Mouse (Mus musculus): Measurements from ENCODE around the gene Tnfrsf17. TPM values are rescaled to one million over a fixed set of nuclear protein-coding genes. Genes with fewer than 3 reads are reported as not detected.
A peak's percentile ranks its signal among the peaks of the same experiment; 100 is the strongest.
"Not testable (repeated sequence)": the region's sequence is repeated elsewhere in the genome, so short reads cannot be mapped to it uniquely, and the experiment has no call there.

Tnfrsf17 gene
- polyA plus RNA-seq, 1 experiment from 2014 or later, result not detected

DNA sequence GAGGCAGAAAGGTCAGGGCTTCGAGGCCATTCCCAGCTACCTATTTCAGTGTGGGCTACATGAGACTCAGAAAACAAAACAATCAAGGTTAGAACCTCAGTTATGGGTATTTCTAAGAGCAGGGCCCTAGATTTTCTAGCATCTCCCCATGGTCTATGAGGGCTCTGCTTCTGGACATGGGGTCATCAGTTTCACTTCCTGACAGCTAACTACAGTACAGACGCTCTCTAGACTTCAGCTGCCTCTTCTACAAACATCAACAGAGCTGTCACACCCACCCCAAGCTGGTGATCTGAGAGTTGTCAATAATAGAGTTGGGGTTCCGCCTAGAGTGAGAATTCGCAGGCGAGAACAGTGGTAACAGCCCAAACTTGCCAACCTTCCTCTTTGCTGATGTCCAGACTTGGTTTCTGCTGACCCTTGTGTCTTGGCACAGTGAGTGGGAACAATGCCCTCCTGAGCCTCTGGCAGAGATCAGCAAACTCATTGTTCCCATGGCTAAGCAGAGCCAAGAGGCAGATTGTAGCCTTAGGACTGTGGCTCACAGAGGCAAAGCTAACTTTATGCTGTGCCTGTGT lies 30.9 kb upstream of the Tnfrsf17 start:
- Histone ChIP-seq H3K4me3 (replicated peaks; ENCODE audit: low read depth, low read length) (no peak overlapping the region), H3K27me3 (ENCODE audit: insufficient read depth, low read length) (no peaks in the 10 kb centered on the region), H3K9ac (ENCODE audit: low read depth, low read length) (no peak overlapping the region), H3K9me3 (replicated peaks; ENCODE audit: low read length) (no peaks in the 10 kb centered on the region), H3K4me2 (ENCODE audit: low read length) (no peak overlapping the region), H3K36me3 (ENCODE audit: insufficient read depth, low read length) (no peaks in the 10 kb centered on the region), H3K27ac (no peak overlapping the region), H3K4me1 (replicated peaks; ENCODE audit: insufficient read depth, low read length) (no peaks in the 10 kb centered on the region)
- no peak for ATAC-seq (replicated peaks; ENCODE audit: low FRiP score, low read depth)
- DNase-seq (ENCODE audit: low spot score), result no peak
- no peak for TF ChIP-seq CTCF (IDR thresholded peaks at IDR 0.05; ENCODE audit: low read depth)
- 84% methylated on average over 5 of the region's 5 CpGs for WGBS

DNA sequence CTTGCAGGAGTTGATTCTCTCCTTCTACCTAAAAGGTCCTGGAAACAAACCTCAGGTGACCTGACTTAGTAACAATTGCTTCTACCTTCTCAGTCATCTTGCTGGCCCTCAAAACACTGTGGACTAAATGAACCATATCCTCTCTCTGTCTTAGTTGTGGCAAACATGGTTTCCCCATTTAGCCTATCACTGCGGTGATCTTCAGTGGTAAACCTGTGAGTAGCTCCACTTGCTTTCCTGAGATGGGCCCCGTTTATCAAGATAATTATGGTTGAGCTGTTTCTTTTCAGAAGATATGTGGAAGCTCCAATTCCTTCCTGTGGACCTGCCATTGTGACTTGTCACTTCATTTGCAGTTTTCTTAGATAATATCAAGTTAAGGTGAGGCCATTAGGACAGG lies 28.7 kb upstream of the Tnfrsf17 start:
- H3K4me3 ChIP-seq (replicated peaks; ENCODE audit: low read depth, low read length), result no peak overlapping the region
- H3K4me1 ChIP-seq (replicated peaks; ENCODE audit: insufficient read depth, low read length), result no peaks in the 10 kb centered on the region
- H3K36me3 ChIP-seq (ENCODE audit: insufficient read depth, low read length), result no peaks in the 10 kb centered on the region
- H3K9ac ChIP-seq (ENCODE audit: low read depth, low read length), result no peak overlapping the region
- H3K9me3 ChIP-seq (replicated peaks; ENCODE audit: low read length), result no peaks in the 10 kb centered on the region
- no peak overlapping the region for H3K27ac ChIP-seq
- H3K27me3 ChIP-seq (ENCODE audit: insufficient read depth, low read length), result no peaks in the 10 kb centered on the region
- H3K4me2 ChIP-seq (ENCODE audit: low read length), result no peak overlapping the region
- no peak for DNase-seq (ENCODE audit: low spot score)
- ATAC-seq (replicated peaks; ENCODE audit: low FRiP score, low read depth), result no peak
- no peak for TF ChIP-seq CTCF (IDR thresholded peaks at IDR 0.05; ENCODE audit: low read depth)
- 86% methylated on average over 2 of the region's 2 CpGs for WGBS

DNA sequence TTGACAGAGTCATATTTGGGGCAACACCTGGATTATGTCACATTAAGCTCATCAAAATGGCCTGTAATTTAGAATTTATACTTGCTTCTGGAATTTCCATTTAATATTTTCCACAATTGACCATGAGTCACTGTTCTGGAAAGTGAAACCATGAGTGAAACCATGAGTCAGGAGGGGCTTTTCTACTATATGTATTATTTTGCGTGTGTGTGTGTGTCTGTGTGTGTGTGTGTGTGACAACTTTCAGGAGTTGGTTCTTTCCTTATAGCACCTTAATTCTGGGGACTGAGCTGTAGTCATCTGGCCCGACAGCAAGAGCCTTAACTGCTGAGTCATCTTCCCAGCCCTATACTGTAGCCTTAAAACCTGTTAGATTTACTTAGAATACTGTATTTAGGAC lies 27.7 kb upstream of the Tnfrsf17 start:
- ATAC-seq (replicated peaks; ENCODE audit: low FRiP score, low read depth) (no peak), DNase-seq (ENCODE audit: low spot score) (no peak)
- no peaks in the 10 kb centered on the region for H3K36me3 ChIP-seq (ENCODE audit: insufficient read depth, low read length)
- no peak overlapping the region for H3K4me3 ChIP-seq (replicated peaks; ENCODE audit: low read depth, low read length)
- H3K4me2 ChIP-seq (ENCODE audit: low read length), result no peak overlapping the region
- no peak overlapping the region for H3K9ac ChIP-seq (ENCODE audit: low read depth, low read length)
- WGBS, result 85% methylated on average over 2 of the region's 2 CpGs
- no peaks in the 10 kb centered on the region for H3K27me3 ChIP-seq (ENCODE audit: insufficient read depth, low read length)
- no peak overlapping the region for H3K27ac ChIP-seq
- H3K4me1 ChIP-seq (replicated peaks; ENCODE audit: insufficient read depth, low read length), result no peaks in the 10 kb centered on the region
- H3K9me3 ChIP-seq (replicated peaks; ENCODE audit: low read length), result no peaks in the 10 kb centered on the region
- no peak for TF ChIP-seq CTCF (IDR thresholded peaks at IDR 0.05; ENCODE audit: low read depth)

DNA sequence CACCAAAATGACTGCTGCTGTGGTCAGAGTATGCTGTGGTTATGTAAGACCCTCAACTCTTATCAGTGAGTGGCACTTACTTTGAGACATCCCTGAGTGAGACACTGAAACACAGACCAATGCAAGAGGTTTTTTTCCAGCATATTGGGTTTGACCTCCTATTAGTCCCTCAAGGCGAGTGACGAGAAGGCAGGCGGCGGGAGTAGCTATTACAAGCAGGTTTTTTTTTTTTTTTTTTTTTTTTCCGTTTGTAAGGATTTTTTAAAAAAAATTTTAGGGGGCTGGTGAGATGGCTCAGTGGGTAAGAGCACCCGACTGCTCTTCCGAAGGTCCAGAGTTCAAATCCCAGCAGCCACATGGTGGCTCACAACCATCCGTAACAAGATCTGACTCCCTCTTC lies 24.7 kb upstream of the Tnfrsf17 start:
- H3K4me1 ChIP-seq (replicated peaks; ENCODE audit: insufficient read depth, low read length); DNase-seq (ENCODE audit: low spot score); ATAC-seq (replicated peaks; ENCODE audit: low FRiP score, low read depth); H3K27me3 ChIP-seq (ENCODE audit: insufficient read depth, low read length); H3K4me3 ChIP-seq (replicated peaks; ENCODE audit: low read depth, low read length); H3K27ac ChIP-seq; H3K36me3 ChIP-seq (ENCODE audit: insufficient read depth, low read length); H3K4me2 ChIP-seq (ENCODE audit: low read length); H3K9ac ChIP-seq (ENCODE audit: low read depth, low read length); H3K9me3 ChIP-seq (replicated peaks; ENCODE audit: low read length): not testable (repeated sequence)
- 96% methylated on average over 7 of the region's 8 CpGs for WGBS

DNA sequence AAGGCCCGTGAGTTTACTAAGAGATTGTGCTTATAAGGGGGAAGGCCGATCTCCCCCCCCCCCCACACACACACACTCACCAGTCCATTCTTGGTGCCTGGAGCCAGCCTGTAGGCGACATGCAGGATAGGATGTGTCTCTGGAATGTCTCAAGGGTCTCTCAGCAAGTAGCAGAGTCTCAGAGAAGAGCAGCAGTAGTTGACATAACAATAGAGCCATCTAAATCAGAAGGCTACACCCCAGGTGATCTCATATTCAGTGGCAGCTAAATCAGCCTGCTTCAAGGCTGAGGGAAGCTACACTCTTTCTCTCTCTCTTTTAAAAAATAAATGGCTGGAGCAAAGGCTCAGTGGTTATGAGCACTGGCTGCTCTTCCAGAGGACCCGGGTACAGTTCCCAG lies 18.0 kb upstream of the Tnfrsf17 start:
- H3K36me3 ChIP-seq (ENCODE audit: insufficient read depth, low read length); H3K27me3 ChIP-seq (ENCODE audit: insufficient read depth, low read length); H3K4me3 ChIP-seq (replicated peaks; ENCODE audit: low read depth, low read length); H3K27ac ChIP-seq; H3K4me1 ChIP-seq (replicated peaks; ENCODE audit: insufficient read depth, low read length); DNase-seq (ENCODE audit: low spot score); ATAC-seq (replicated peaks; ENCODE audit: low FRiP score, low read depth); H3K4me2 ChIP-seq (ENCODE audit: low read length); H3K9me3 ChIP-seq (replicated peaks; ENCODE audit: low read length); H3K9ac ChIP-seq (ENCODE audit: low read depth, low read length): not testable (repeated sequence)
- 66% methylated on average over 4 of the region's 4 CpGs for WGBS

DNA sequence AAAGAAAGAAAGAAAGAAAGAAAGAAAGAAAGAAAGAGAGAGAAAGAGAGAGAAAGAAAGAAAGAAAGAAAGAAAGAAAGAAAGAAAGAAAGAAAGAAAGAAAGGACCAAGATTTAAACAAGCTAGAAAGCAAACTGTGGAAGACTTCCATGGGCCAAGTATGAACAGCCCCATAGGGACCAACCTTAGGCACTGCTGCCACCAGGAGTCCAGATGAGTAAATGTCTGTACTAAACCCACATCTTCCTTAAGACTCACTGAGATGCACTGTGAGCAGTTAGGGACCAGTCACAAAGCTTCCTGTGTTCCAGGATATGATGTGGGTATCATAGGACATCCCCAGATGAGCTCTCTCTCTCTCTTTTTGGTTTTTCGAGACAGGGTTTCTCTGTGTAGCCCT lies 15.9 kb upstream of the Tnfrsf17 start:
- WGBS, result 58% methylated on average over 1 of the region's 1 CpGs
- H3K9me3 ChIP-seq (replicated peaks; ENCODE audit: low read length); H3K4me1 ChIP-seq (replicated peaks; ENCODE audit: insufficient read depth, low read length); H3K27me3 ChIP-seq (ENCODE audit: insufficient read depth, low read length); H3K4me3 ChIP-seq (replicated peaks; ENCODE audit: low read depth, low read length); H3K4me2 ChIP-seq (ENCODE audit: low read length); ATAC-seq (replicated peaks; ENCODE audit: low FRiP score, low read depth); H3K36me3 ChIP-seq (ENCODE audit: insufficient read depth, low read length); H3K9ac ChIP-seq (ENCODE audit: low read depth, low read length); H3K27ac ChIP-seq: not testable (repeated sequence)
- peak; percentile 46 for DNase-seq (ENCODE audit: low spot score)
- peak; percentile 60 for TF ChIP-seq CTCF (IDR thresholded peaks at IDR 0.05; ENCODE audit: low read depth)

DNA sequence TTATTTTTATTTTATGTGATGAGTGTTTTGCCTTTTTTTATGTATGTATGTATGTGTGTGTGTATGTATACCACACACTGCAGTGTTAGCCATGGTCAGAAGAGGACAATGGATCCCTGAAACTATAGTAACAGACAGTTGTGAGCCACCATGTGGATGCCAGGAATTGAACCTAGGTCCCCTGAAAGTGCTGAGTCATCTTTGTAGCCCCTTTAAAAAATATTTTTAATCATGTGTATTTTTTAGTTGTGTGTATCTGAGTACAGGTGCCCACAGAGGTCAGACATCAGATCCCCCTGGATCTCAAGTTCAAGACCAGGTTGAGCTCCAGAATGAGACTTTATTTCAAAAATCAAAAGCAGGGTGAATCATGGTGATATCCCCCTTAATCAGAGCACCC lies 9.9 kb upstream of the Tnfrsf17 start:
- TF ChIP-seq CTCF (IDR thresholded peaks at IDR 0.05; ENCODE audit: low read depth), result no peak
- DNase-seq (ENCODE audit: low spot score) (no peak), ATAC-seq (replicated peaks; ENCODE audit: low FRiP score, low read depth) (no peak)
- Histone ChIP-seq H3K9me3 (replicated peaks; ENCODE audit: low read length) (no peaks in the 10 kb centered on the region), H3K4me3 (replicated peaks; ENCODE audit: low read depth, low read length) (no peak overlapping the region), H3K27ac (no peak overlapping the region), H3K4me2 (ENCODE audit: low read length) (no peak overlapping the region), H3K4me1 (replicated peaks; ENCODE audit: insufficient read depth, low read length) (no peaks in the 10 kb centered on the region), H3K27me3 (ENCODE audit: insufficient read depth, low read length) (no peaks in the 10 kb centered on the region), H3K9ac (ENCODE audit: low read depth, low read length) (no peak overlapping the region), H3K36me3 (ENCODE audit: insufficient read depth, low read length) (no peaks in the 10 kb centered on the region)
